Mouse (Mus musculus) heart, postnatal 36 days (tissue): ENCODE data around the gene Pdcl. TPM values are rescaled to one million over a fixed set of nuclear protein-coding genes. Genes with fewer than 3 reads are reported as not detected.

ENCODE experiments used
- DNase-seq, 2 experiments: peaks; one replicate each; pipeline ENCODE4 v3.0.0; 2021 to 2022
- intact Hi-C: fragments of 180-260 bp; cut with DNase I; formaldehyde crosslinking; loops from one replicate; pipeline ENCODE4 v1.15.1; 2025
- total RNA-seq, 2 experiments: library from RNA; stranded (reverse); gene quantifications; 2 replicates each; pipeline ENCODE4 v1.2.3; 2021

Gene Pdcl
- 10 to 100 TPM; 20.3 to 20.7 TPM for total RNA-seq

GRCm38 (mm10) chr2:37358633-37359540 lies at the start of gene Pdcl:
Gene Pdcl (minus strand): TSS chr2:37359332.
- intact Hi-C loops = no loop called here

GRCm38 (mm10) chr2:37395539-37395938 lies 36.4 kb upstream of the Pdcl start:
- no peak for DNase-seq
- intact Hi-C loops = loop anchor here (5.0 kb wide), 1 partner anchor 87 kb away; no protein-coding TSS in a partner anchor

More at GRCm38 (mm10) chr2:37358633-37359540, at the start of gene Pdcl:
- DNase-seq = peak; percentile 86 to 89

- DNase-seq = no peak
- intact Hi-C loops = loop anchor here (10.0 kb wide), 2 partner anchors 392 to 422 kb away; partner anchors contain the start of gene Crb2
Measured at GRCm38 (mm10) chr2:37382921-37383320, 23.8 kb upstream of the Pdcl start.

- intact Hi-C loops = loop anchor here (1.0 to 10.0 kb wide), 3 partner anchors 105 to 425 kb away; partner anchors contain the start of gene Crb2
- DNase-seq = peak; percentile 43 to 47
Measured at GRCm38 (mm10) chr2:37380189-37380588, 21.1 kb upstream of the Pdcl start.

GRCm38 (mm10) chr2:37376018-37376417 lies 16.9 kb upstream of the Pdcl start:
- intact Hi-C loops = no loop called here
- DNase-seq = no peak

GRCm38 (mm10) chr2:37370651-37371050 lies 11.5 kb upstream of the Pdcl start:
- intact Hi-C loops = no loop called here
- no peak for DNase-seq

- DNase-seq = no peak
- intact Hi-C loops = no loop called here
Measured at GRCm38 (mm10) chr2:37359908-37360307, 776 bp upstream of the Pdcl start.

- intact Hi-C loops = no loop called here
- no peak for DNase-seq
Measured at GRCm38 (mm10) chr2:37355571-37355970, 3.6 kb downstream of the Pdcl start.

- DNase-seq = no peak
- intact Hi-C loops = no loop called here
Measured at GRCm38 (mm10) chr2:37351671-37352070, 7.5 kb downstream of the Pdcl start.

GRCm38 (mm10) chr2:37338497-37339187 lies 20.5 kb downstream of the Pdcl start:
- intact Hi-C loops = no loop called here
- peak; percentile 33 to 44 for DNase-seq

- no peak for DNase-seq
- intact Hi-C loops = no loop called here
Measured at GRCm38 (mm10) chr2:37333321-37333720, 25.8 kb downstream of the Pdcl start.

GRCm38 (mm10) chr2:37326215-37326614 lies 32.9 kb downstream of the Pdcl start, which contains the start of gene Olfr368:
Gene Olfr368 (plus strand): TSS chr2:37326515.
- no peak for DNase-seq
- intact Hi-C loops = no loop called here

Other genes starting within 250 kb of the Pdcl start
- gene Olfr362, start 241.4 kb downstream of the Pdcl start, total RNA-seq = not detected
- not detected for gene Olfr364-ps1, start 220.0 kb downstream of the Pdcl start, total RNA-seq
- gene Olfr365, start 171.1 kb downstream of the Pdcl start, total RNA-seq = not detected
- gene Olfr366, start 147.8 kb downstream of the Pdcl start, total RNA-seq = not detected
- gene Olfr368, start 32.8 kb downstream of the Pdcl start, total RNA-seq = not detected
- 10 to 100 TPM; 34.8 to 35.0 TPM for gene Rc3h2, start 63.6 kb upstream of the Pdcl start, total RNA-seq
- gene Zbtb26, start 83.8 kb upstream of the Pdcl start, total RNA-seq = 1 to 10 TPM; 3.8 to 5.1 TPM
- 1 to 10 TPM; 4.2 TPM for gene Zbtb6, start 83.8 kb upstream of the Pdcl start, total RNA-seq
- 10 to 100 TPM; 44.8 to 45.0 TPM for gene Rabgap1, start 83.9 kb upstream of the Pdcl start, total RNA-seq
- gene Gpr21, start 157.0 kb upstream of the Pdcl start, total RNA-seq = under 1 TPM; 0.60 to 0.78 TPM